Mouse (Mus musculus) bone marrow macrophage, adult 2 months (primary cell): ENCODE results near the gene Wfdc1.

Experiments used
- CTCF ChIP-seq: IDR thresholded peaks from 2 replicates; pipeline ENCODE4 v1.5.1; 2012; ENCODE audit warnings: low read depth, mild to moderate bottlenecking, low read length, moderate library complexity
- POLR2A ChIP-seq: IDR thresholded peaks from 2 replicates; pipeline ENCODE4 v1.6.1; 2012; ENCODE audit warnings: mild to moderate bottlenecking, low read depth, low read length, borderline replicate concordance

GRCm38 (mm10) chr8:119691989-119692388 is 25.8 kb downstream of the Wfdc1 start:
- TF ChIP-seq POLR2A (no peak), CTCF (no peak)
